Mouse (Mus musculus): ENCODE data around the gene Armc5. TPM values are rescaled to one million over a fixed set of nuclear protein-coding genes. Genes with fewer than 3 reads are reported as not detected.

Armc5 gene
- polyA plus RNA-seq, 1 experiment: 57.1 TPM

- Histone ChIP-seq H3K27ac (ENCODE audit: insufficient read depth, low read depth, low read length) (no peak overlapping the region), H3K4me1 (ENCODE audit: control insufficient read depth, insufficient read depth, insufficient read length, low read length) (peaks cover 12% of the 10 kb centered on the region; the same call in 1 of the 2 replicates), H3K27me3 (ENCODE audit: control insufficient read depth, insufficient read depth, low read length) (no peaks in the 10 kb centered on the region), H3K4me3 (ENCODE audit: low read depth, low read length) (no peak overlapping the region), H3K36me3 (ENCODE audit: control insufficient read depth, insufficient read depth, low read length) (peaks cover 22% of the 10 kb centered on the region)
- 63% methylated on average over 5 of the region's 5 CpGs for WGBS
- TF ChIP-seq POLR2A (IDR thresholded peaks at IDR 0.05; ENCODE audit: low read depth, low read length) (no peak), CTCF (IDR thresholded peaks at IDR 0.05; ENCODE audit: extremely low read depth, insufficient read length, insufficient replicate concordance, low read depth, low read length) (no peak)
Observed at GRCm38 (mm10) chr7:128284047-128284446, 46.9 kb downstream of the Armc5 start.

GRCm38 (mm10) chr7:128285060-128285459 lies 47.9 kb downstream of the Armc5 start:
- H3K4me1 ChIP-seq (ENCODE audit: control insufficient read depth, insufficient read depth, insufficient read length, low read length): peaks cover 12% of the 10 kb centered on the region; the same call in 1 of the 2 replicates
- no peak overlapping the region for H3K27ac ChIP-seq (ENCODE audit: insufficient read depth, low read depth, low read length)
- H3K27me3 ChIP-seq (ENCODE audit: control insufficient read depth, insufficient read depth, low read length): no peaks in the 10 kb centered on the region
- no peak overlapping the region for H3K4me3 ChIP-seq (ENCODE audit: low read depth, low read length)
- peaks cover 20% of the 10 kb centered on the region for H3K36me3 ChIP-seq (ENCODE audit: control insufficient read depth, insufficient read depth, low read length)
- TF ChIP-seq POLR2A (IDR thresholded peaks at IDR 0.05; ENCODE audit: low read depth, low read length): no peak
- TF ChIP-seq CTCF (IDR thresholded peaks at IDR 0.05; ENCODE audit: extremely low read depth, insufficient read length, insufficient replicate concordance, low read depth, low read length): no peak
- WGBS: 92% methylated on average over 8 of the region's 8 CpGs

GRCm38 (mm10) chr7:128288923-128289544 lies 51.9 kb downstream of the Armc5 start:
- 23% methylated on average over 9 of the region's 9 CpGs for WGBS
- H3K27me3 ChIP-seq (ENCODE audit: control insufficient read depth, insufficient read depth, low read length): no peaks in the 10 kb centered on the region
- H3K27ac ChIP-seq (ENCODE audit: insufficient read depth, low read depth, low read length): peak overlapping the region; percentile 74
- peaks cover 12% of the 10 kb centered on the region; the same call in 1 of the 2 replicates for H3K4me1 ChIP-seq (ENCODE audit: control insufficient read depth, insufficient read depth, insufficient read length, low read length)
- H3K36me3 ChIP-seq (ENCODE audit: control insufficient read depth, insufficient read depth, low read length): peaks cover 22% of the 10 kb centered on the region
- no peak for TF ChIP-seq POLR2A (IDR thresholded peaks at IDR 0.05; ENCODE audit: low read depth, low read length)
- TF ChIP-seq CTCF (IDR thresholded peaks at IDR 0.05; ENCODE audit: extremely low read depth, insufficient read length, insufficient replicate concordance, low read depth, low read length): peak; percentile 57; the same call in 1 of the 2 replicates
- H3K4me3 ChIP-seq (ENCODE audit: low read depth, low read length): no peak overlapping the region

Other genes starting within 250 kb of the Armc5 start
- 602 and 952 TPM in 2 replicates for gene Pycard, start 243.5 kb upstream of the Armc5 start, polyA plus RNA-seq (2012; rRNA removed)
- 7.4 and 8.8 TPM in 2 replicates for gene Trim72, start 233.4 kb upstream of the Armc5 start, polyA plus RNA-seq (2012; rRNA removed)
- gene Itgam, start 174.7 kb upstream of the Armc5 start, polyA plus RNA-seq (2012; rRNA removed): 3.1 and 3.3 TPM in 2 replicates
- gene Gm49368, start 174.7 kb upstream of the Armc5 start, polyA plus RNA-seq (2012; rRNA removed): 0.05 and 0.09 TPM in 2 replicates
- 4.6 and 5.8 TPM in 2 replicates for gene Itgax, start 107.8 kb upstream of the Armc5 start, polyA plus RNA-seq (2012; rRNA removed)
- 0.61 and 1.4 TPM in 2 replicates for gene Itgad, start 83.0 kb upstream of the Armc5 start, polyA plus RNA-seq (2012; rRNA removed)
- 0.53 and 1.1 TPM in 2 replicates for gene Cox6a2, start 31.0 kb upstream of the Armc5 start, polyA plus RNA-seq (2012; rRNA removed)
- gene 9130023H24Rik, start 689 bp downstream of the Armc5 start, polyA plus RNA-seq (2012; rRNA removed): 0.60 and 0.71 TPM in 2 replicates
- 38.0 and 56.7 TPM in 2 replicates for gene Tgfb1i1, start 9.5 kb downstream of the Armc5 start, polyA plus RNA-seq (2012; rRNA removed)
- gene Slc5a2, start 28.3 kb downstream of the Armc5 start, polyA plus RNA-seq (2012; rRNA removed): not detected in 2 replicates
- 47.4 and 52.7 TPM in 2 replicates for gene BC017158, start 60.8 kb downstream of the Armc5 start, polyA plus RNA-seq (2012; rRNA removed)
- gene Rgs10, start 181.4 kb downstream of the Armc5 start, polyA plus RNA-seq (2012; rRNA removed): 3.4 and 9.0 TPM in 2 replicates
- 9.5 and 11.6 TPM in 2 replicates for gene Tial1, start 224.4 kb downstream of the Armc5 start, polyA plus RNA-seq (2012; rRNA removed)